14 mouse cellular contexts compared by ENCODE assay signal in the genomic region with DNA sequence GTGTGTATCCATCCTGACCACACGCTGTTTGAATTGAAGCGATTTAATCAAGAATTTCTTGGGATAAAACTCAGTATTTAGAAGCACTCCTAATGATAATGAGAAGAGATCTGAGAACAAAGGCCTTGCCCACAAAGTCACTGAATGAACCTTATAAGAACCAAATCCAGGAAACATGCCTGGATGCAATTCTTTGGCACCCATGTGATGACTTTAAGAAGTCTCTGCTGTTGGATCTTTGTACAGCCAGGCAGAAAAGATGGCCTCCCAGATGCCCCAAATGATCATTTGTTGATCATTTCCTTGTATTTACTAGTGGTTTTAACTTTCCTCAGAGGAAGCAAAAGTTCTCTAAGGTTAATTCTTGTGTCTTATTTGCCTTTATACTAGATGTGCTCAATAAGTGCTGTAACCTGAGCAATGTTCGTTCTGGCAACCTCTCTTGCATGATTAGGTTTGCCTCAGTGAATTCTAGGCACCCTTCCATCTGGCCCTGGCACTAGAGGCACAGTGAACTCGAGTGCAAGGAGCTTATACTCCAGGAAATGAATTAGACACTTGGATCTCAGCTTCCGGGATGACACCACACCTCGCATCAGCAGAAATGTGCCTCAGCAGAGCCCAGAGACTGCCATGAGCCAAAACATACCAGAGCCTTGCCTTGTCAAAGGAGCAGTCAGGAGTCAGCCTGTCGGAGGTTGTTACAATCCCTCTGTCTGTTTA. TPM values are rescaled to one million over a fixed set of nuclear protein-coding genes. Genes with fewer than 3 reads are reported as not detected.
DNase-seq lines count a peak whose midpoint lies in the region; ATAC-seq and TF ChIP-seq lines count a peak whose summit lies in the region.
"Had no signal": no experiment of that assay in that cellular context is flagged by ENCODE, and none has a peak within 500 bp of the region (broad histone marks: within the 10 kb centered on the region; RNA-seq: fewer than 3 reads in every experiment).

No protein-coding gene starts in this region.

- no peak overlapping the region for H3K27ac ChIP-seq in forebrain, embryonic 14.5 days (ENCODE audit: low read depth, low read length)
- H3K27ac ChIP-seq in forebrain, embryonic 12.5 days: no peak overlapping the region
- H3K27ac ChIP-seq in liver, adult 2 months (replicated peaks; ENCODE audit: insufficient read depth, low read depth, low read length): no peak overlapping the region
- no peak overlapping the region for H3K27ac ChIP-seq in liver, embryonic 12.5 days
- H3K27ac ChIP-seq in intestine, embryonic 15.5 days: no peak overlapping the region
- H3K27ac ChIP-seq: liver, embryonic 13.5 days; stomach, embryonic 15.5 days had no signal

- no peak for TF ChIP-seq CTCF in liver, adult 2 months (IDR thresholded peaks at IDR 0.05; ENCODE audit: low read depth, low read length)

- H3K4me1 ChIP-seq in forebrain, embryonic 14.5 days (ENCODE audit: control insufficient read depth, insufficient read depth, low read length): no peaks in the 10 kb centered on the region
- no peaks in the 10 kb centered on the region for H3K4me1 ChIP-seq in forebrain, embryonic 12.5 days
- H3K4me1 ChIP-seq in liver, adult 2 months (ENCODE audit: control insufficient read depth, insufficient read depth, low read length): no peaks in the 10 kb centered on the region
- H3K4me1 ChIP-seq in liver, embryonic 12.5 days: no peaks in the 10 kb centered on the region
- H3K4me1 ChIP-seq in intestine, embryonic 15.5 days (replicated peaks): no peaks in the 10 kb centered on the region
- H3K4me1 ChIP-seq: liver, embryonic 13.5 days; megakaryocyte, embryonic 14.5 days; stomach, embryonic 15.5 days had no signal

- no peaks in the 10 kb centered on the region for H3K36me3 ChIP-seq in forebrain, embryonic 14.5 days (ENCODE audit: control insufficient read depth, insufficient read depth, low read length)
- H3K36me3 ChIP-seq in forebrain, embryonic 12.5 days (replicated peaks): no peaks in the 10 kb centered on the region
- no peaks in the 10 kb centered on the region for H3K36me3 ChIP-seq in liver, adult 2 months (ENCODE audit: control insufficient read depth, insufficient read depth, low read length)
- H3K36me3 ChIP-seq in liver, embryonic 12.5 days: no peaks in the 10 kb centered on the region
- H3K36me3 ChIP-seq in intestine, embryonic 15.5 days: no peaks in the 10 kb centered on the region
- H3K36me3 ChIP-seq: liver, embryonic 13.5 days; stomach, embryonic 15.5 days had no signal

- ATAC-seq in forebrain, embryonic 14.5 days: peak; percentile 73
- ATAC-seq in forebrain, embryonic 12.5 days (ENCODE audit: low FRiP score): no peak
- ATAC-seq in liver, embryonic 12.5 days: no peak
- ATAC-seq in intestine, embryonic 15.5 days: no peak

- no peaks in the 10 kb centered on the region for H3K27me3 ChIP-seq in forebrain, embryonic 14.5 days (replicated peaks; ENCODE audit: control insufficient read depth, insufficient read depth, low read length)
- H3K27me3 ChIP-seq in forebrain, embryonic 12.5 days: no peaks in the 10 kb centered on the region
- H3K27me3 ChIP-seq in liver, adult 2 months (ENCODE audit: control insufficient read depth, insufficient read depth, low read length): no peaks in the 10 kb centered on the region
- H3K27me3 ChIP-seq in liver, embryonic 12.5 days (replicated peaks): no peaks in the 10 kb centered on the region
- no peaks in the 10 kb centered on the region for H3K27me3 ChIP-seq in intestine, embryonic 15.5 days (replicated peaks)
- H3K27me3 ChIP-seq: liver, embryonic 13.5 days; megakaryocyte, embryonic 14.5 days; stomach, embryonic 15.5 days had no signal

- peak; percentile 76 for DNase-seq in forebrain, embryonic 14.5 days (ENCODE audit: low spot score)
- peak; percentile 48 for DNase-seq in liver, adult 2 months (ENCODE audit: extremely low read depth, low read depth, low spot score)
- peak; percentile 64 for DNase-seq in cerebellum, adult 11-12 months
- DNase-seq in kidney, postnatal 10 days: peak; percentile 4
- DNase-seq in adrenal gland, postnatal 25 days: no peak
- DNase-seq: heart, postnatal 14 days; liver, embryonic 13.5 days had no signal

- TF ChIP-seq POLR2A in liver, adult 2 months (IDR thresholded peaks at IDR 0.05; ENCODE audit: extremely low read depth, insufficient read depth, low read length): no peak

- H3K9me3 ChIP-seq in forebrain, embryonic 14.5 days (replicated peaks; ENCODE audit: control insufficient read depth, low read length): no peaks in the 10 kb centered on the region
- no peaks in the 10 kb centered on the region for H3K9me3 ChIP-seq in forebrain, embryonic 12.5 days
- no peaks in the 10 kb centered on the region for H3K9me3 ChIP-seq in liver, embryonic 12.5 days (replicated peaks)
- H3K9me3 ChIP-seq in intestine, embryonic 15.5 days: no peaks in the 10 kb centered on the region
- H3K9me3 ChIP-seq: liver, embryonic 13.5 days; megakaryocyte, embryonic 14.5 days; stomach, embryonic 15.5 days had no signal

- 52% methylated on average over 7 of the region's 7 CpGs for WGBS in forebrain, embryonic 14.5 days
- WGBS in forebrain, embryonic 12.5 days: 83% methylated on average over 7 of the region's 7 CpGs
- WGBS in liver, adult 2 months: 66% methylated on average over 7 of the region's 7 CpGs
- 61% methylated on average over 7 of the region's 7 CpGs for WGBS in liver, embryonic 12.5 days (ENCODE audit: insufficient replicate concordance)
- WGBS in intestine, embryonic 15.5 days: 83% methylated on average over 7 of the region's 7 CpGs

- no peaks in the 10 kb centered on the region for H3K79me2 ChIP-seq in liver, adult 2 months (ENCODE audit: control insufficient read depth, insufficient read depth, low read length)

- H3K9ac ChIP-seq in forebrain, embryonic 14.5 days (ENCODE audit: low read length): no peak overlapping the region
- no peak overlapping the region for H3K9ac ChIP-seq in forebrain, embryonic 12.5 days
- H3K9ac ChIP-seq in liver, adult 2 months (ENCODE audit: low read depth, low read length): no peak overlapping the region
- no peak overlapping the region for H3K9ac ChIP-seq in liver, embryonic 12.5 days
- no peak overlapping the region for H3K9ac ChIP-seq in intestine, embryonic 15.5 days
- H3K9ac ChIP-seq: liver, embryonic 13.5 days; stomach, embryonic 15.5 days had no signal

- no peak overlapping the region for H3K4me3 ChIP-seq in forebrain, embryonic 14.5 days (ENCODE audit: low read depth, low read length)
- H3K4me3 ChIP-seq in forebrain, embryonic 12.5 days (replicated peaks): no peak overlapping the region
- H3K4me3 ChIP-seq in liver, adult 2 months (ENCODE audit: insufficient read depth, low read depth, low read length): no peak overlapping the region
- no peak overlapping the region for H3K4me3 ChIP-seq in liver, embryonic 12.5 days
- no peak overlapping the region for H3K4me3 ChIP-seq in intestine, embryonic 15.5 days (replicated peaks)
- H3K4me3 ChIP-seq: liver, embryonic 13.5 days; megakaryocyte, embryonic 14.5 days; stomach, embryonic 15.5 days had no signal

- H3K4me2 ChIP-seq in forebrain, embryonic 14.5 days (ENCODE audit: low read length): no peak overlapping the region
- no peak overlapping the region for H3K4me2 ChIP-seq in forebrain, embryonic 12.5 days
- H3K4me2 ChIP-seq in liver, embryonic 12.5 days: no peak overlapping the region
- H3K4me2 ChIP-seq in intestine, embryonic 15.5 days (replicated peaks): no peak overlapping the region
- H3K4me2 ChIP-seq: liver, embryonic 13.5 days; stomach, embryonic 15.5 days had no signal

RNA-seq across cellular contexts. Expression of gene Ereg, which starts 29.7 kb away (rescaled TPM):
- not detected in 2 replicates for polyA plus RNA-seq in forebrain, embryonic 14.5 days (2014; fragmentation: Nextera tagmentation; extraction: Ambion mirVana)
- not detected in 2 replicates for polyA plus RNA-seq in forebrain, embryonic 12.5 days (2016; fragmentation: Nextera tagmentation; extraction: Ambion mirVana)
- total RNA-seq in liver, adult 2 months (2014; rRNA removed): 0.13 and 0.18 TPM in 2 replicates
- polyA plus RNA-seq in liver, adult 2 months (2012; rRNA removed): 0.05 and 0.07 TPM in 2 replicates
- polyA plus RNA-seq in liver, embryonic 12.5 days (2016; fragmentation: Nextera tagmentation; extraction: Ambion mirVana): 0.08 and 0.14 TPM in 2 replicates
- not detected in 2 replicates for total RNA-seq in adrenal gland, postnatal 25 days (2021)
- 1.2 TPM in 2 replicates for polyA plus RNA-seq in intestine, embryonic 15.5 days (2015; fragmentation: Nextera tagmentation; extraction: Ambion mirVana)
- total RNA-seq: layer of hippocampus, postnatal 25 days had no signal
- polyA plus RNA-seq: cortical plate, adult 2 months had no signal

RNA-seq across cellular contexts. Expression of gene Areg, which starts 35.3 kb away (rescaled TPM):
- not detected in 2 replicates for polyA plus RNA-seq in forebrain, embryonic 14.5 days (2014; fragmentation: Nextera tagmentation; extraction: Ambion mirVana)
- polyA plus RNA-seq in forebrain, embryonic 12.5 days (2016; fragmentation: Nextera tagmentation; extraction: Ambion mirVana): not detected in 2 replicates
- total RNA-seq in liver, adult 2 months (2014; rRNA removed): not detected in 2 replicates
- not detected in 2 replicates for polyA plus RNA-seq in liver, adult 2 months (2012; rRNA removed)
- not detected in 2 replicates for polyA plus RNA-seq in liver, embryonic 12.5 days (2016; fragmentation: Nextera tagmentation; extraction: Ambion mirVana)
- total RNA-seq in adrenal gland, postnatal 25 days (2021): not detected in 2 replicates
- 5.4 and 5.9 TPM in 2 replicates for polyA plus RNA-seq in intestine, embryonic 15.5 days (2015; fragmentation: Nextera tagmentation; extraction: Ambion mirVana)
- total RNA-seq: heart, postnatal 14 days had no signal
- polyA plus RNA-seq: liver, embryonic 13.5 days had no signal
